Mouse (Mus musculus) cerebellum, adult 2 months (tissue): ENCODE measurements at regions not wholly inside any gene's neighbourhood (a gene's known extent, or its start where the extent isn't known, plus 50 kb on each side); places are given as distances from the start of the nearest gene placed in this dataset.

Source experiments
- DNase-seq, 2 experiments: peaks; one replicate each; pipeline ENCODE4 v3.0.0; 2021
- H3K27ac ChIP-seq: fragments of 200-500 bp; 2 replicates; pipeline ENCODE4 v1.5.1; 2012; ENCODE audit warnings: low read length, control low read depth, inconsistent platforms; ENCODE audit not compliant: insufficient read depth
- H3K27me3 ChIP-seq: fragments of 200-500 bp; 2 replicates; pipeline ENCODE4 v1.6.1; 2012; ENCODE audit warnings: inconsistent platforms, mild to moderate bottlenecking, low read length, moderate library complexity; ENCODE audit not compliant: control insufficient read depth, insufficient read depth
- H3K4me1 ChIP-seq: fragments of 200-500 bp; 2 replicates; pipeline ENCODE4 v1.6.1; 2011; ENCODE audit warnings: low read length; ENCODE audit not compliant: control insufficient read depth, insufficient read depth
- H3K4me3 ChIP-seq: fragments of 200-500 bp; replicated peaks from 2 replicates; pipeline ENCODE3; 2011; ENCODE audit warnings: mild to moderate bottlenecking, low read depth, low read length, control low read depth; ENCODE audit not compliant: insufficient read depth
- CTCF ChIP-seq: fragments of 200-500 bp; IDR thresholded peaks from 2 replicates; pipeline ENCODE4 v1.5.1; 2011; ENCODE audit warnings: low read depth, mild to moderate bottlenecking, control low read depth, low read length, moderate library complexity, borderline replicate concordance; ENCODE audit not compliant: insufficient read depth
- POLR2A ChIP-seq: fragments of 200-500 bp; IDR thresholded peaks from 2 replicates; pipeline ENCODE4 v1.6.1; 2011; ENCODE audit warnings: low read length, control low read depth, borderline replicate concordance; ENCODE audit not compliant: insufficient read depth
- WGBS: fragments of 180-500 bp; shearing (Covaris S2); methylation state at CpG from one replicate; pipeline ENCODE4 v1.1.7; 2018; 5-methylcytosine and 5-hydroxymethylcytosine counted together

DNA sequence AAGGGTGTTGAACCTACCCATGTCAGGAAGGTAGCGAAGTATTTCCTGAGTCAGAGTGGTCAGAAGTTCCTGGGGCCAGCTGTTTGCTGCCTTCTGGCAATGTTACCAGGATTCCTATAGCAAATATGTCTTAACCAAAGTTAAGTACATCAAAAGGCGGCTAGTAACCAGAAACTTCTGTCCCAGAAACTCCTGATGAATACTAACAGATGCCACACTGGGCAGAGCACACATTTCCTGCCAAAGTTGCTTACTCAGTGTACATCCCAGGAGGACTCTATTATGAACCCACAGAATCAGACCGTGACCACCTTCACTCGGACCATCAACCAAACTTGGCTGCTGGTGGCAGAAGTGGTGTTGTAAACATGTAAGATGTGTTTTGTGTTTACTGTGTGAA, 575.3 kb downstream of the Hdgfl1 start:
- DNase-seq: no peak
- H3K4me3 ChIP-seq: no peak overlapping the region
- no peak overlapping the region for H3K27ac ChIP-seq
- H3K27me3 ChIP-seq: no peaks in the 10 kb centered on the region
- TF ChIP-seq POLR2A: no peak
- no peak for TF ChIP-seq CTCF
- WGBS: 49% methylated on average over 4 of the region's 4 CpGs
- H3K4me1 ChIP-seq: no peaks in the 10 kb centered on the region

DNA sequence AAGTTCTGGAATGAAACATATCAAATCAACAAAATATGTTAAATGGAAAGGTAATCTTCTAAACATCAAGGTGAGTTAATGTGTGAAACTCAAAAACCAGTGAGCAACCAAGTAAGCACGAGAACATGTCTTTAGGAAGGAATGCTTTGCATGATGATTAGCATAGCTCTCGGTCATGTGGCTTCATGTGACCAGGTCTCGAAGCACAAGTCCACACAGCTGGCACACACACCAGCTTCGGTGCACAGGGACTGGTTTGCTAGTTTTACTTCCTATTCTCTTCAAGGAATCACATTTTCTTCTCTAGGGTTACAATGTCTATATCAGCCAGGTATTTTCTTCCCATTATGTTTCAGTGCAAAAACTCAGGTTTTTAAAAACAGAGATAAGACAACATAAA, 586.1 kb downstream of the Hdgfl1 start:
- Histone ChIP-seq H3K27ac (no peak overlapping the region), H3K27me3 (no peaks in the 10 kb centered on the region), H3K4me1 (no peaks in the 10 kb centered on the region), H3K4me3 (no peak overlapping the region)
- DNase-seq: no peak
- TF ChIP-seq POLR2A (no peak), CTCF (no peak)
- WGBS: 89% methylated on average over 4 of the region's 4 CpGs

DNA sequence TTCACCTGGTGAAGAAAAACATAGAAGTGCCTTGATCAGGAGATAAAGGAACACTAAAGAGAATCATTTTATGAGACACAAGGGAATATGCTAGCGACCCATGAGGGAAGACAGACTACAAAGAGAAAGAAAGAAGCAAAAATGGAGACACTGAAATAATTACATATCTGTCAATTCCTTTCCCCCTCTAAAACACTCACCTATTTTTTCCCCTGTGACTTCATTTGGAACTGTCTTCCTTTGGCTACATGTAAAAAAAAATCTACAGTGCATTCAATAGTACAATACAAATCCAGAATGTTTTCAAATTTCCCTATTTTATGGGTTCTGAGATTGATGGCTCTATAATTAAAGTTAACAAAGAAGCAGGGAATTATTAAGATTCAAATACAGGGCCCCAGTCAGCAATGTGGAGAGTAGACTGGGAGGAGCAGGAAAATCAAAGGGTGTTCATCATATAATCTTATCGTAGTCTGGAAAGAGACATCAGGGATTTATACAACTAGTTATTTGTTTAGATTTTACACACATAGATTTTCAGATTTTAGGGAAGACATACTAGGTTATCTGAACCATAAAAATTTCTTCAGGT, 598.0 kb downstream of the Hdgfl1 start:
- Histone ChIP-seq H3K4me3 (no peak overlapping the region), H3K27ac (no peak overlapping the region), H3K4me1 (no peaks in the 10 kb centered on the region), H3K27me3 (no peaks in the 10 kb centered on the region)
- no peak for DNase-seq
- TF ChIP-seq POLR2A (no peak), CTCF (no peak)
- WGBS: 89% methylated on average over 2 of the region's 2 CpGs

DNA sequence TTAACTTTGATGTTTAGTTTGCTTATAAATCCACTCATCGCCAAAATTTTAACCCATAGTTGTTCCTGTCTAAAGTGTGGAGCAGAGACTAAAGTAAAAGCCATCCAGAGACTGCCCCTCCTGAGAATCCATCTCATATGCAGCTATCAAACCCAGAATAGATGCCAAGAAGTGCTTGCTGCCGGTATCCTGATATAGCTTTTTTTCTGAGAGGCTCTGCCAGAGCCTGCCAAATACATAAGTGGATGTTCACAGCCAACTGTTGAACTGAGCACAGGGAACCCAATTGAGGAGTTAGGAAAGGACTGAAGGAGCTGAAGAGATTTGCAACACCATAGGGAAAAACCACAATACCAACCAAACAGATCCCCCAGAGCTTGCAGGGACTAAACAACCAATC, 600.3 kb downstream of the Hdgfl1 start:
- no peaks in the 10 kb centered on the region for H3K4me1 ChIP-seq
- 29% methylated on average over 2 of the region's 2 CpGs for WGBS
- H3K4me3 ChIP-seq: no peak overlapping the region
- no peak for TF ChIP-seq CTCF
- no peak for TF ChIP-seq POLR2A
- H3K27me3 ChIP-seq: no peaks in the 10 kb centered on the region
- DNase-seq: peak in 1 of 2 experiments; percentile 2
- H3K27ac ChIP-seq: no peak overlapping the region

DNA sequence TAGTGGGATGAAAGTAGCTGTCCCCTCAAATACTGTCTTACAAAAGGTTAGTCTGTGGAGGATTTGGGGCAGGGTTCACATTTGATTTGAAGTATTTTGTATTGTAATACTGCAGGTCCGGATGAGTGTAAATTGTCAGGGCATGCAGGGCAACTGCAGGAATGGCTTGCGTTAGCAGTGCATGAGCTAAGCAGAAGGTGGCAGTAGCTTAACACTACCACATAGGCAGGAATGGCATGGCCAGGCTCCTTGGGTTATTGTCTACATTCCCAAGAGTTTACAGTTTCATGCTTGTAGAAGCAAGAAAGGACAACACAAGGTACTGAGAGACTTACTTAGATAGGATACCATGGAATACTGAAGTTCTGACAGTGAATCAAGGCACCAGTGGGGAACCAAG, 611.3 kb downstream of the Hdgfl1 start:
- 90% methylated on average over 2 of the region's 2 CpGs for WGBS
- TF ChIP-seq POLR2A (no peak), CTCF (no peak)

DNA sequence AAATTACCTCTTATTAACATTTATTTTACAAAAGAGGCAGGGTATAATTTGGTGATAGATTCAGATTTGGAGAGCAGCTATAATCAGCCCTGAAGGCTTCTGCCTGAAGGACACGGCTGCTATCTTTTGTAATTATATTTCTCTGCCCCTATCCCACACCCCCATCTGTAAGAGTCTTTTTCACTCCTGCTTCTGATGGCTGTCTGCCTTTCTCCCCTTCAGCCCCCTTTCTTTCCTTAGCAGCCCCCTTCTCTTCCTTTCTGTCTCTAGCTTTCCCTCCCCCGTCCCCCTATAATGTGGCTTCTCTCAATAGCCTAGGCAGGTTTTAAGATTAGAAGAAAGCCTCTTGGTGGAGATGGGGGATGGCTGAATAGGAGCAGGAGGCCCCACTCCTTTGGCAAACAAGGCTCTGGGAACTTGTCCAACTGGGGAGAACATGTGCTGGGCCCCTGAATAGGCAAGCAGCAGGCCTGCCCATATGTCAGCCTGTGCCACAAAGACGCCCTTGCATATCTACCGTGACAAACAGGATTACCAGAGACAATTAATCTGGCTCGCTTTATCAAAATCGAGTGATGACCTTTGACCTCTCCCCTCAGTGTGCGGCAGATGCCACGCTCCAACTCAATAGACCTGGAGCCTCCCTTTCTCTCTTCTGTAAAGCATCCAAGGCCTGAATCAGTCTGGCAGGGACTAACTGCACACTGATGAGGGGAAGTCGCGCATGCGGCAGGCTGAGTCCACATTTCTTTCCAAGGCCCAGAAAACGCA, 615.1 kb downstream of the Hdgfl1 start:
- Histone ChIP-seq H3K4me3 (no peak overlapping the region), H3K4me1 (0 out of 2 replicates have a peak, but pooled peaks cover 3% of the 10 kb centered on the region), H3K27me3 (no peaks in the 10 kb centered on the region), H3K27ac (no peak overlapping the region)
- peak; percentile 81 to 91 for DNase-seq
- WGBS: 13% methylated on average over 12 of the region's 12 CpGs
- TF ChIP-seq CTCF: no peak
- no peak for TF ChIP-seq POLR2A

More for the DNA sequence above, 611.3 kb downstream of the Hdgfl1 start:
- Histone ChIP-seq H3K27me3 (no peaks in the 10 kb centered on the region), H3K4me1 (0 out of 2 replicates have a peak, but pooled peaks cover 3% of the 10 kb centered on the region), H3K4me3 (no peak overlapping the region), H3K27ac (no peak overlapping the region)
- no peak for DNase-seq

DNA sequence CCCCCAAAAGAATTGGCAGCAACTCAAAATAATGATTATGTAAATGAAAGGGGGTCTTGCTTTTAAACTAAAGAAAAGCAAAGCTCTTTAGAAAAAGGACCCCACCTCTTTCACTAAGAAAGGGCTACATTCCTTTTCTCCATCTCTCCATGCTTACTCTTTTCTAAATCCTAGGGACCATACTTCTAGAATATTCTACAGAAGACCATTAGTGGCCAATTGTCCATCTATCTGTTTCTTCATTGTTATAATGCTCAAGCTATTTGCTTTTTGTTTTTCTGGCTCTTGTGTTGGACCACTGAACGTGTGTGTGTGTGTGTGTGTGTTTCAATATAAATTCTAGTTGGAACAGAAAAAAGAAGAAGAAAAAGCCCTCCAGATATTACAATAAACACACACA, 615.7 kb downstream of the Hdgfl1 start:
- H3K27ac ChIP-seq: no peak overlapping the region
- no peaks in the 10 kb centered on the region for H3K27me3 ChIP-seq
- DNase-seq: no peak
- no peak for TF ChIP-seq CTCF
- no peak for TF ChIP-seq POLR2A
- H3K4me1 ChIP-seq: 0 out of 2 replicates have a peak, but pooled peaks cover 3% of the 10 kb centered on the region
- H3K4me3 ChIP-seq: no peak overlapping the region
- 83% methylated on average over 1 of the region's 1 CpGs for WGBS

DNA sequence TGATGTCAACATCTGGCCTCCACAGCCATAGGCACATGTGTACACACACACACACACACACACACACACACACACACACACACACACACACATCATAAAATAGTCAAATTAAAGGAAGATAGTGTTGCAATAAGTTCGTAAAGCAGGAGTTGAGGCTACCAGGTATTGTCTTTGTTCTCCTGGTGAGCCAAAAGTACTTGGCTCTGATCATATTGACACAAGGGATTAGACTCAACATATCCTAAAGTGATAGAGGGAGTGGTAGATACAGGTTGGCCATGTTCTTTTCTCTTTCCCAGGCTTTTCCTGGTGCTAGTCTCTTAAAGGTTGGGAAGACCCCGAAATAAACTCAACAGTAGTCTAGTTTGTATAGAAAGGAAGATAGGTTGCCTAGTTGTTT, 616.9 kb downstream of the Hdgfl1 start:
- Histone ChIP-seq H3K27me3 (no peaks in the 10 kb centered on the region), H3K27ac (no peak overlapping the region), H3K4me3 (no peak overlapping the region), H3K4me1 (0 out of 2 replicates have a peak, but pooled peaks cover 3% of the 10 kb centered on the region)
- 93% methylated on average over 2 of the region's 2 CpGs for WGBS
- no peak for DNase-seq
- TF ChIP-seq CTCF (no peak), POLR2A (no peak)
